Mouse (Mus musculus) MEL (cell line): Measurements from ENCODE around the gene Gli1. TPM values are rescaled to one million over a fixed set of nuclear protein-coding genes. Genes with fewer than 3 reads are reported as not detected.

Experiments
- DNase-seq: peaks from one replicate; pipeline ENCODE4 v3.0.0; 2011; ENCODE audit warnings: low read depth, low spot score
- H3K27ac ChIP-seq: 2 replicates; pipeline ENCODE4 v1.5.1; 2012; ENCODE audit warnings: low read depth, mild to moderate bottlenecking, control low read depth, low read length, moderate library complexity; ENCODE audit not compliant: control insufficient read depth
- H3K27me3 ChIP-seq, 2 experiments: fragments of 150-350 bp in 1 of 2; sonication (generic) in 1 of 2; 2 replicates each; pipeline ENCODE4 v1.6.1; 2012; ENCODE audit warnings: low read length in 2 of 2, mild to moderate bottlenecking in 2 of 2, improper control_type of control experiment in 1 of 2, moderate library complexity in 1 of 2; ENCODE audit not compliant: insufficient read depth in 2 of 2, control insufficient read depth in 1 of 2
- H3K36me3 ChIP-seq, 2 experiments: 2 replicates each; pipeline ENCODE4 v1.6.1; 2012 to 2014; ENCODE audit warnings: low read length in 2 of 2, improper control_type of control experiment in 1 of 2, inconsistent platforms in 1 of 2, mild to moderate bottlenecking in 1 of 2; ENCODE audit not compliant: insufficient read depth in 2 of 2, control insufficient read depth in 1 of 2
- H3K4me1 ChIP-seq, 2 experiments: fragments of 150-350 bp in 1 of 2; sonication (generic) in 1 of 2; 2 replicates each; pipeline ENCODE4 v1.6.1; 2012; ENCODE audit warnings: low read length in 2 of 2, improper control_type of control experiment in 1 of 2, mild to moderate bottlenecking in 1 of 2; ENCODE audit not compliant: insufficient read depth in 2 of 2, control insufficient read depth in 1 of 2
- H3K4me3 ChIP-seq, 2 experiments: fragments of 150-350 bp in 1 of 2; sonication (generic) in 1 of 2; 2 replicates each; pipeline ENCODE4 v1.5.1; 2012; ENCODE audit warnings: low read depth in 2 of 2, low read length in 2 of 2, mild to moderate bottlenecking in 2 of 2, moderate library complexity in 2 of 2, control low read depth in 1 of 2, improper control_type of control experiment in 1 of 2; ENCODE audit not compliant: control insufficient read depth in 1 of 2, insufficient read depth in 1 of 2
- H3K79me2 ChIP-seq: 2 replicates; pipeline ENCODE4 v1.6.1; 2012; ENCODE audit warnings: mild to moderate bottlenecking, low read length, moderate library complexity; ENCODE audit not compliant: control insufficient read depth, poor library complexity, insufficient read depth
- H3K9ac ChIP-seq: 2 replicates; pipeline ENCODE4 v1.6.1; 2012; ENCODE audit warnings: low read depth, mild to moderate bottlenecking, control low read depth, low read length, moderate library complexity; ENCODE audit not compliant: control insufficient read depth, poor library complexity, severe bottlenecking
- H3K9me3 ChIP-seq: fragments of 150-350 bp; sonication (generic); replicated peaks from 2 replicates; pipeline ENCODE4 v1.6.1; 2012; ENCODE audit warnings: mild to moderate bottlenecking, low read length, improper control_type of control experiment, moderate library complexity; ENCODE audit not compliant: insufficient read depth
- CHD1 ChIP-seq: IDR thresholded peaks from 2 replicates; pipeline ENCODE4 v1.6.1; 2012; ENCODE audit warnings: low read depth, mild to moderate bottlenecking, inconsistent platforms, low read length, improper control_type of control experiment
- CHD2 ChIP-seq: IDR thresholded peaks from 2 replicates; pipeline ENCODE4 v1.6.1; 2011; ENCODE audit warnings: low read length, improper control_type of control experiment
- CTCF ChIP-seq, 3 experiments: IDR thresholded peaks in 2 of 3; conservative IDR thresholded peaks in 1 of 3; 2 replicates each; pipeline ENCODE4 v1.5.1; 2011 to 2012; ENCODE audit warnings: low read length in 3 of 3, low read depth in 2 of 3, mild to moderate bottlenecking in 2 of 3, improper control_type of control experiment in 1 of 3, inconsistent platforms in 1 of 3, mixed read lengths in 1 of 3, moderate library complexity in 1 of 3; ENCODE audit not compliant: control insufficient read depth in 1 of 3, insufficient read depth in 1 of 3, poor library complexity in 1 of 3, severe bottlenecking in 1 of 3
- E2F4 ChIP-seq: IDR thresholded peaks from 2 replicates; pipeline ENCODE4 v1.6.1; 2011; ENCODE audit warnings: low read depth, low read length, improper control_type of control experiment, borderline replicate concordance
- ELF1 ChIP-seq: IDR thresholded peaks from 2 replicates; pipeline ENCODE4 v1.6.1; 2014; ENCODE audit warnings: low read depth, mild to moderate bottlenecking, inconsistent platforms, low read length, improper control_type of control experiment, moderate library complexity
- GABPA ChIP-seq: IDR thresholded peaks from 2 replicates; pipeline ENCODE4 v1.6.1; 2012; ENCODE audit warnings: low read depth, mild to moderate bottlenecking, inconsistent platforms, low read length, improper control_type of control experiment, moderate library complexity
- GATA1 ChIP-seq: IDR thresholded peaks from 2 replicates; pipeline ENCODE4 v1.6.1; 2011; ENCODE audit warnings: low read depth, low read length, improper control_type of control experiment
- JUND ChIP-seq: IDR thresholded peaks from 2 replicates; pipeline ENCODE4 v1.6.1; 2011; ENCODE audit warnings: low read depth, mild to moderate bottlenecking, improper control_type of control experiment, low read length
- KAT2A ChIP-seq: conservative IDR thresholded peaks from 2 replicates; pipeline ENCODE4 v1.6.1; 2012; ENCODE audit warnings: low read depth, low read length, improper control_type of control experiment, inconsistent platforms
- MAFK ChIP-seq: IDR thresholded peaks from 2 replicates; pipeline ENCODE4 v1.6.1; 2011; ENCODE audit warnings: low read depth, mild to moderate bottlenecking, low read length, improper control_type of control experiment, borderline replicate concordance
- MEF2A ChIP-seq: IDR thresholded peaks from 2 replicates; pipeline ENCODE4 v1.6.1; 2014; ENCODE audit warnings: low read depth, mild to moderate bottlenecking, inconsistent platforms, low read length, improper control_type of control experiment; ENCODE audit not compliant: poor library complexity, insufficient replicate concordance, severe bottlenecking; ENCODE audit errors: extremely low read depth
- MXI1 ChIP-seq: IDR thresholded peaks from 2 replicates; pipeline ENCODE4 v1.6.1; 2011; ENCODE audit warnings: mild to moderate bottlenecking, low read depth, low read length, improper control_type of control experiment
- MYB ChIP-seq: IDR thresholded peaks from 2 replicates; pipeline ENCODE4 v1.6.1; 2011; ENCODE audit warnings: mild to moderate bottlenecking, low read depth, low read length, improper control_type of control experiment
- MYC ChIP-seq: IDR thresholded peaks from 2 replicates; pipeline ENCODE4 v1.6.1; 2011; ENCODE audit warnings: low read depth, mild to moderate bottlenecking, low read length, improper control_type of control experiment, moderate library complexity
- POLR2A ChIP-seq, 2 experiments: IDR thresholded peaks; 2 replicates each; pipeline ENCODE4 v1.6.1; 2011 to 2012; ENCODE audit warnings: low read length in 2 of 2, mild to moderate bottlenecking in 2 of 2, control low read depth in 1 of 2, improper control_type of control experiment in 1 of 2, low read depth in 1 of 2, moderate library complexity in 1 of 2; ENCODE audit not compliant: control insufficient read depth in 1 of 2, insufficient read depth in 1 of 2, poor library complexity in 1 of 2
- POLR2AphosphoS2 ChIP-seq: IDR thresholded peaks from 2 replicates; pipeline ENCODE4 v1.6.1; 2011; ENCODE audit warnings: low read length, improper control_type of control experiment
- RAD21 ChIP-seq: IDR thresholded peaks from 2 replicates; pipeline ENCODE4 v1.6.1; 2011; ENCODE audit warnings: mild to moderate bottlenecking, low read depth, low read length, improper control_type of control experiment
- RCOR1 ChIP-seq: IDR thresholded peaks from 2 replicates; pipeline ENCODE4 v1.6.1; 2012; ENCODE audit warnings: low read depth, mild to moderate bottlenecking, inconsistent platforms, low read length, improper control_type of control experiment
- SIN3A ChIP-seq: IDR thresholded peaks from 2 replicates; pipeline ENCODE4 v1.6.1; 2012; ENCODE audit warnings: low read length, improper control_type of control experiment, inconsistent platforms
- SMC3 ChIP-seq: IDR thresholded peaks from 2 replicates; pipeline ENCODE4 v1.6.1; 2011; ENCODE audit warnings: low read depth, low read length, improper control_type of control experiment
- TBP ChIP-seq: IDR thresholded peaks from 2 replicates; pipeline ENCODE4 v1.8.0; 2011; ENCODE audit warnings: low read depth, low read length, improper control_type of control experiment
- TCF12 ChIP-seq: IDR thresholded peaks from 2 replicates; pipeline ENCODE4 v1.6.1; 2014; ENCODE audit warnings: low read depth, mild to moderate bottlenecking, inconsistent platforms, low read length, improper control_type of control experiment, moderate library complexity
- ZC3H11A ChIP-seq: IDR thresholded peaks from 2 replicates; pipeline ENCODE4 v1.6.1; 2012; ENCODE audit warnings: low read depth, mild to moderate bottlenecking, inconsistent platforms, low read length, improper control_type of control experiment
- ZKSCAN1 ChIP-seq: IDR thresholded peaks from 2 replicates; pipeline ENCODE4 v1.6.1; 2012; ENCODE audit warnings: low read depth, mild to moderate bottlenecking, inconsistent platforms, low read length, improper control_type of control experiment, moderate library complexity
- ZNF384 ChIP-seq: IDR thresholded peaks from 2 replicates; pipeline ENCODE4 v1.6.1; 2012; ENCODE audit warnings: low read depth, mild to moderate bottlenecking, inconsistent platforms, low read length, improper control_type of control experiment
- polyA plus RNA-seq, 2 experiments: library from polyadenylated mRNA; stranded (reverse) in 1 of 2; unstranded in 1 of 2; fragments of >175 nt in 1 of 2; fragments of >200 nt in 1 of 2; gene quantifications; 2 replicates each; pipeline versions ENCODE4 v1.2.1 to v1.2.4; 2012; ENCODE audit warnings: low replicate concordance in 2 of 2, low read depth in 1 of 2; ENCODE audit not compliant: insufficient read length in 2 of 2, insufficient read depth in 1 of 2, missing spikeins in 1 of 2
- total RNA-seq: library from RNA; depleted of rRNA; stranded (reverse); fragments of 300-350 nt; gene quantifications from 2 replicates; pipeline ENCODE4 v1.2.3, GENCODE M21; 2012

Gli1 gene
- total and polyA plus RNA-seq, 3 experiments: 1.3 to 8.0 TPM; not detected in 1

GRCm38 (mm10) chr10:127352766-127353165 is 11.0 kb upstream of the Gli1 start:
- Histone ChIP-seq H3K79me2 (no peaks in the 10 kb centered on the region), H3K9me3 (no peaks in the 10 kb centered on the region), H3K27ac (no peak overlapping the region), H3K27me3 (peaks cover 0 to 1% of the 10 kb centered on the region in 2 experiments; a peak in 2 of 4 replicates), H3K4me3 (no peak overlapping the region), H3K4me1 (peaks cover 0 to 14% of the 10 kb centered on the region in 2 experiments; a peak in 2 of 4 replicates), H3K9ac (no peak overlapping the region), H3K36me3 (no peaks in the 10 kb centered on the region)
- TF ChIP-seq ZC3H11A (no peak), ELF1 (no peak), MAFK (no peak), CHD2 (no peak), MYB (no peak), JUND (no peak), CTCF (IDR thresholded peaks at IDR 0.05 in 2 of 3, conservative IDR thresholded peaks at IDR 0.05 in 1 of 3; ENCODE audit: control insufficient read depth in 1 of 3, insufficient read depth in 1 of 3, low read depth in 2 of 3, low read length in 3 of 3, poor library complexity in 1 of 3, severe bottlenecking in 1 of 3) (no peak), RAD21 (no peak), CHD1 (no peak), E2F4 (no peak), MXI1 (no peak), RCOR1 (no peak), SIN3A (no peak)
- DNase-seq: no peak

- DNase-seq: no peak
- peaks cover 0 to 14% of the 10 kb centered on the region in 2 experiments; a peak in 2 of 4 replicates for H3K4me1 ChIP-seq
- no peak overlapping the region for H3K9ac ChIP-seq
- H3K27me3 ChIP-seq: peaks cover 0 to 1% of the 10 kb centered on the region in 2 experiments; a peak in 2 of 4 replicates
- H3K4me3 ChIP-seq: no peak overlapping the region
- no peaks in the 10 kb centered on the region for H3K79me2 ChIP-seq
- H3K9me3 ChIP-seq: no peaks in the 10 kb centered on the region
- H3K27ac ChIP-seq: no peak overlapping the region
- TF ChIP-seq MYC: no peak
- no peak for TF ChIP-seq CHD1
- no peak for TF ChIP-seq E2F4
- no peak for TF ChIP-seq ZNF384
- no peak for TF ChIP-seq ZC3H11A
- no peak for TF ChIP-seq SMC3
- no peak for TF ChIP-seq RCOR1
- TF ChIP-seq GATA1: no peak
- TF ChIP-seq JUND: no peak
- TF ChIP-seq POLR2AphosphoS2: no peak
- TF ChIP-seq ELF1: no peak
- TF ChIP-seq MEF2A: no peak
- no peak for TF ChIP-seq KAT2A
- TF ChIP-seq TCF12: no peak
- no peak for TF ChIP-seq POLR2A (IDR thresholded peaks at IDR 0.05; ENCODE audit: control insufficient read depth in 1 of 2, insufficient read depth in 1 of 2, low read depth in 1 of 2, low read length in 2 of 2, poor library complexity in 1 of 2)
- no peak for TF ChIP-seq ZKSCAN1
- TF ChIP-seq GABPA: no peak
- no peak for TF ChIP-seq CHD2
- no peak for TF ChIP-seq TBP
- H3K36me3 ChIP-seq: no peaks in the 10 kb centered on the region
Measured at GRCm38 (mm10) chr10:127352187-127352586, 10.4 kb upstream of the Gli1 start.
